Mouse (Mus musculus) spleen, adult 12 weeks (tissue): ENCODE measurements at regions not wholly inside any gene's neighbourhood (a gene's known extent, or its start where the extent isn't known, plus 50 kb on each side); places are given as distances from the start of the nearest gene placed in this dataset.

Source experiments
- DNase-seq: peaks from one replicate; pipeline ENCODE4 v3.0.0; 2022; ENCODE audit warnings: low spot score

DNA sequence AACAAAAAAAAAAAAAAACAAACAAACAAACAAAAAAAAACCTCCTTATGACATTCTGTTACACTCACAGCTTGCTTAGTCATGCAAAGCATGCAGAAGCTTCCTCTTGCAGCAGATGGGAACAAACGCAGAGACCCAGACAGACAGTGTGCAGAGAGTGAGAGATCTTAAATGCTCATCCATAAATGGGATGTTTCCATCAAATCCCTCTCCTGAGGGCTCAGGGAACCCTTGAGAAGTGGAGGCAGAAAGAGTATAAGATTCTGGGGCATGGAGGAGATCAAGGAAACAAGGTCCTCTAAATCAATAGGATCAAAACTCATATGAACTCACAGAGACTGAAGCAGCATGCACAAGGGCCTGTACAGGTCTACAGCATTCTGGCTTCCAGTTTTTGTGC, 52.5 kb downstream of the Adm start:
- no peak for DNase-seq

DNA sequence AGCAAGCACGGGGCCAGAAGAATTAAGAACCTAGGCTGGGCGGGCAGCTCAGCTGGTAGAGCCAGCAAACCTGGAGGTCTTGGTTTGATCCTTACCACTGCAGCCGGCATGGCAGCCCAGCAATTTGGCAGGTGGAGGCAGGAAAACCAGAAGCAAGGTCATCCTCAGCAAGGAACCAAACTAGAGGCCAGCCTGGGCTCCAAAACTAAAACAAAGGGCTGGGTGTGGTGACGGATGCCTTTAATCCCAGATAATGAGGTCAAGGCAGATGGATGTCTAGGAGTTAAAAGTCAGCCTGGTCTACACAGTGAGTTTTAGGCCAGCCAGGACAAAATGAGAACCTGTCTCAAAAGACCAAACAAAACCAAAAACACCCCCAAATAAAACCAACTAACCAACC, 55.5 kb downstream of the Adm start:
- no peak for DNase-seq

DNA sequence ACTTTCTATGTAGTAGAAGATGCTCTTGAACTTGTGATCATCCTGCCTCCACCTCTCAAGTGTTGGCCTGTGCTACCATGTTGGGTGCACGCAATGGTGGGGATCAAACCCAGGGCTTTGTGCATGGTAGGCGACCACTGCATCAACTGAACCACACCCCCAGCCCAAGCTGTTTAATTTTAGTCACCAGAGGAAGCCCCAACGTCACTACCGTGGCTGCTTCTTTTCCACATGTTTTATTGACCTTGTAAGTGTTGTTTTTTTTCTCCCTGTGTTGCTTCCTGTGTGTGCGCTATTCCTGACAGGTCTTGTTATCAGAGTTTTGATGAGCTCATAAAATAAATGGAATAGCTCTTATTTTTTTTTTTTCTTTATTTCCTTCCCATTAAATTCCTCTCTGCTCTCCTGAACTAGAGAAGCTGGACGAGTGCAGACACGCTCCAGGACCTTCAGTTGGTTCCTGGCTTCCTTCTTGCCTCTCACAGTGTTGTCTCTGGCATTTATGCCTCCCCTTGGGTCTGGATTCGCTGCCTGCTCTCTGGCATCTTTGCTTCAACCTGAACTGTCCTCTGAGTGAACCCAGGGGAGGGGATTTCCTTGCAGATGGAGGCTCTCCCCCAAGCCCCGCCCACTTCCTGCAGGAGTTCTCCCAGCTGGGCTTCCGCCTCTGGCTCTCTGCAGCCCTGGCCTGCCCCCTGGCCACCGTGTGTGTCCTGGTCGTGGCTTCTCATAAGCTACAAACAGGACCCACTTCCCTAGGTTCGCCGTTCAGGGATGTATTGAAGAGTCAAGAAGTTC, 61.6 kb downstream of the Adm start:
- DNase-seq: peak; percentile 12

DNA sequence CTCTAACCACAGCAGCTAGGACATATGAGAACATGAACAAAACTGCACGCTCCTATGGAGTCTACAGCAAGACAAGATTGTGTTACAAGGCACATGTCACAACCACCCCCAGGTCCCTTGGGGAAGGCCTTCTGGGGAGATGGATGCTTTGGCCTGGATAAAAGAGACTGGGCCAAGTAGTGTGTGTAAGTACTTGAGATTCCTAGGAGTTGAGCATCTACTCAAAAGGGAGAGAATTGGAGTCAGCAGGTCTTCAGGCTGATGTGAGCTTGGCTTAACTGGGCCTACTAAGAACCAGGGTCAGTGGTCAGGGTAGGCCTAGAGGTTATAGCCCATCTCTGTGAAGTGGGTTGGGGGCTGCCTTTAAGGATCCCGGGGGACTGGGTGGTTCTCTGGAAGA, 62.8 kb downstream of the Adm start:
- DNase-seq: no peak

DNA sequence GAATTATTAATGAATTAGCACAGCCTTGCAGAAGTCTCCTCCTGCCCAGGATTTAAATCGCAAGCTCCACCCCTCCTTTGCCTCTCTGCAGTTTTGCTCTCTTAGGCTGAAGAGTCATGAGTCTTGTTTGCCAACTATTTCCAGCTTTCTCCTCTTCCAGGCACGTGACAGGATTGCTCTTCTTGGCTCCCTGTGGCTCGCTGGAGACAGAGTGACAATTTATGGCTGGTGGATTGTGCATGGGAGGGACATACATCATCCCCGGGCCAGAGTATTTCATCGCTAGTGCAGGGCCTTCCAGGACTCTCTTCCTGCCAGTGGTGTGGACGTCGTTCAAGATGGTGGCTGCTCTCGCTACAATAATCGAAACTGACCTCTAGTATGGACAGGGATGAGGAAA, 63.4 kb downstream of the Adm start:
- no peak for DNase-seq

DNA sequence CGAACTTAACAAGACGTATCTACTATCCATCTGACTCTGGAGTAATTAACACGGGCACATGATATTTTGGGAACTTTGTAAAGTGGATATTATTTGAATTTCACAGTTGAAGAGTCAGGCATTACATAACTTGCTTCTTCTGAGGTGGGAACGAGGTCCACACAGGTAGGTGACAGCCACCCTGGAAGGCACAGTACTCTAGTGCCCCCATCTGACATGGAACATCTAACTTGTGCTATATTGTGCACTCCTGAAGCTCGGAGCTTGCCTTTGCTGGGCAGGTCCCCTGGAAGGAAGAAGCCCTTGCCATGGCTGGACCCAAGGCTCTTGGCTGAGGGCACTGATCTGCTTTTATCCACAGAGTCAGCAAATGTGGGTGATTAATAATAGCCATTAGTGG, 66.8 kb downstream of the Adm start:
- DNase-seq: no peak

DNA sequence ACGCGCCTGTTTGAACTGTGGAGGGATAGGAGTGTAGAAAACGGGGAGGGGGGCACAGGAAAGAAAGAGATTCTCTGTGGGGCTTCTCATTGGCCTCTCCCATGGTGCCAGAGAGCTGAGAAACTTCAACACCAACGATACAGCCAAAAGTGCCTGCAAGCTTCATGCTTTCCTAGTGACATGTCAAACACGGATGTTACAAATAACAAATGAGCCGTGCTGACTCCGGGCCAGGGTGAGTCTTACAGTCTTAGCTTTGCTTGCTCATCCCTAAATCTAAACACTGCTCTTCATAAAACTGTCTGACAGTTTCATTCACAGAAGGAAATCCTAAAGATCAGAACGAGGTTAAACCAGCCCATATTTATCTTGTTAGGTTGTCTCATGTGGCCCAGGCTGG, 68.3 kb downstream of the Adm start:
- no peak for DNase-seq

DNA sequence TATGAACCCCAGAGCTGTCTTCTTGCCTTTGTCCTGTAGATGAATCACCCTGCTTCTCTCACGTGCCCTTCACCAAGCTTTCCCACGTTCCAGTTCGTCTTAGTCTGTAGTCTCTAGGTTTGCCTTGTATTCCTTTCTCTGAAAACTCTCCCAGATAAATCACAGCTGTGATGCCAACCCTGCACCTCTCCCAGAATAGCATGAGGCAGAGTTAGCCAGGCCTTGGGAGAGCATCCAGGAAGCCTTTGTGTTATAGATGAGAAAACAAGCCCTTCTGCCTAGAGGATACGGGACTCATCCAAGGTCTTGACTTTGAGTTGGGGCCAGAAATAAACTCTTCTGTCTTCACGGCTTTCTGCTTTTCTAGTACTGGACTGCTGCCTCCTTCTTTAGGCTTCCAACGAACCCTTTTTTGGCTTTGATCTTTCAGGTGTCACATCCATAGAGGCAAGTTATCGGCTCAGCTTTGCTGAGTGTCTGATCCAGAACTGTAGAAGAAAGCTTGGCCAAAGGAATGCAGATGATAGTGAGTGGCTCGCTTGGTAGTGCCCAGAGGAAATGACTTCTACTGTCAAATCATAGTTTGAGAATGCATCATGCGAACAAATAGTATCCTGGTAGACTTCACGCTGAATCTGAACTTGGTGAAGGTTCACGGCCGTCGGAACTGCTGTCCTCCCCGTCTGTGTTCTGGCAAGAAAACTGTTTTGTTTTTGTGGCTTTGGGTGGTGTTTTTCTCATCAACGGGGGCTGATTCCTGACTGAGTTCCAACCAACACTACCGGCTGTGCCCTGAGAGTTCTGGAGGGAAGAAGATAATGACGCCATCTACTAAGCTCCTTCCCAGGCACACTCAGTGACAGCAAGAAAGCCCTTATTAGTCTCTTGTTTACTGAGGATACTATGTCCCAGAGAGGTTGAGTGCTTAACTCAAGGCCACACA, 69.5 kb upstream of the Ampd3 start:
- DNase-seq: no peak

DNA sequence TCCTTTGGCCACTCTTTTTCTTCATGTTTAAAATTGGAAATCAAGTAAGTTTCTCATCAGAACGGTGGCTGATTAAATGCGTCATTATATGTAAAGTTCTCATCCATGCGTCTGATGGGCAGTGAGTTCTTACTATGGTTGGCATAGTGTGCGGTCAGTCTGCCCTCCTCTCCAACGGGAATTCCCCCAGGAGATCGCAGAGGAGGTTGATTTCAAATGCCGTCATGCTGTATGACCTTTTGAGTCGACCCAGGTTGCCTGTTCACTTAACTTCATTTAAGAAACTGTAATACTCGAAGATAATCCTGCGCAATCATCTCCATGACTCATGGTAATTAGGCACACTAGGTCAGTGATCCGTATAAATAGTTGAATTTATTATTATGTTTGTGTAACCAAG, 68.4 kb upstream of the Ampd3 start:
- DNase-seq: no peak

DNA sequence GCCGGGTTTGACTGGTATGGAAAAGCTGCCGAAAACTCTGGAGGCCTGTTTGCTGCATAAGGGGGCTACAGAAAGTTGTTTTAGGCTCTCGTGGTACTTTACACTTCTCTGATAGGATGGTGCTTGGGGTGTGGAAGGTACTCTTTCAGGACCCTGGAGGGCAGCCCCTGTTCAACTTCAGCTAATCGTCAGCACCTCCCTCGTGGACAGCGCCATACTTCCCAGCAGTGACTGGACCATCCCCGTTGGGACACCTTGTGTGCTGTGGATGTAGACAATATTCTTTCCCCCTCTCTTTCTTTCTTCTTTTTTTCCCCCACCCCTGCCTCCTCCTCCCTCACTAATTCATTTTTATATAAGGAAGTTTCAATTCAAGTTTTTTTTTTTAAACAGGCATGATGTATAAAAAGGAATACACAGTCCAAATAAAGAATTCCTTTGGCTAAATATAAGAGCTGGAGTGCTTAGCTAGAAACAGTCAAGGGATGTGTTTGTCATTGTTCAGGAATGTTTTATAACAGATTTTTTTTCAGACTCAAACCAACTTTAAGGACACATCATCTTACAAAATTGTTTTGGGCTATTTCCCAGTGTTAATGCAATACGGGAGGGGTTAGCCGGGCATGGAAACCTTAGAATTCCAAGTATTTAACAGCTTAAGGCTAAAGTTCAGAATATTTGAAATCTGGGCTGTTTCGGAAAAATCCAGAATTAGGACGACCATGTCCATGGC, 66.2 kb upstream of the Ampd3 start:
- no peak for DNase-seq

DNA sequence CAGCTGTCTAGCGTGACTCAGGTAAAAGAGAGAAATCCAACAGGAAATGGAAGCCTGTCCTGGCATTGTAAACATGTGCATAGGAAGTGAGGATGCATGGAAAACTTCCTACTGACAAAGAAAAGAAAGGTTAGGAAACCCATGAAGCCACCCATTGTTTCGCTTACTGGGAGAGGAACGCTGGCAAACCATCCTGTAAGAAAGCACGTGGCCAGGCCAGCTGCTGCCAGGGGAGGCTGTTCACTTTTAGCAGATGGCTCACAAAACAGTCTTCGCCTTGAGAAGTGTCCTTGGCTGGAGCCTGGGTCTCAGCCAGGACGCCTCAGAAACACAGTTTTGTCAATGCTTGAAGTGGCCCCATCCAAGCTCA, 65.6 kb upstream of the Ampd3 start:
- DNase-seq: no peak

DNA sequence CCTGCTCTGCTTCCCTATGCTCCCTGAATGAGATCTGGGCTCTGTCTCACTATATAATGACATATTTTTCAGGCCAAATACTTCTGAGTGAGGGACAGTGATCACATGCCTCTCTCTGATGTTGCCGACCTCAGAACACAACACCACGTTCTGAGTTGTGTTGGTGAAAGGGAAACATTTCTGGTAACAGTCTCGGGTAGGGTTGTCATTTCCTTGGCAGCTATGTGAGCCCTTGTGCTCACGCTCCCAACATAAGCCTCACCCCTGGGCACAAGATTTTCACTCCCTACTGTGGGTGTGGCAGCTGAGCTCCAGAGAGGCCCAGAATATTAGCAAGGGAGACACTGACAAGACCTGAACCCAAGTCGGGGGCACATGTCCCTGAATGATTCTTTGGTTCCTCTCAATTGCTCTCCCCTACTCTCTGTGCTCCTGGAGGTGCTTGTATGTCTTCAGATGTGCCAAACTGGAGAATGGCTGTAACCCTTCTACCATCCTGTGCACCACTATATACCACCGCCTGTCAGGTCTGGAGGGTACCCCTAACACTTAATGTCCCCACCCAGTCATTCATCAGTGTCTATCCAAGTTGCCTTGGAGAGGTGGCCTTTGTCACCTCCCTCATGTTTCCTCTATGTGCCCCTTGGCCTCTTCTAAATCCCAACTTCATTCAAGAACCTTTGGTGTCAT, 62.5 kb upstream of the Ampd3 start:
- no peak for DNase-seq

DNA sequence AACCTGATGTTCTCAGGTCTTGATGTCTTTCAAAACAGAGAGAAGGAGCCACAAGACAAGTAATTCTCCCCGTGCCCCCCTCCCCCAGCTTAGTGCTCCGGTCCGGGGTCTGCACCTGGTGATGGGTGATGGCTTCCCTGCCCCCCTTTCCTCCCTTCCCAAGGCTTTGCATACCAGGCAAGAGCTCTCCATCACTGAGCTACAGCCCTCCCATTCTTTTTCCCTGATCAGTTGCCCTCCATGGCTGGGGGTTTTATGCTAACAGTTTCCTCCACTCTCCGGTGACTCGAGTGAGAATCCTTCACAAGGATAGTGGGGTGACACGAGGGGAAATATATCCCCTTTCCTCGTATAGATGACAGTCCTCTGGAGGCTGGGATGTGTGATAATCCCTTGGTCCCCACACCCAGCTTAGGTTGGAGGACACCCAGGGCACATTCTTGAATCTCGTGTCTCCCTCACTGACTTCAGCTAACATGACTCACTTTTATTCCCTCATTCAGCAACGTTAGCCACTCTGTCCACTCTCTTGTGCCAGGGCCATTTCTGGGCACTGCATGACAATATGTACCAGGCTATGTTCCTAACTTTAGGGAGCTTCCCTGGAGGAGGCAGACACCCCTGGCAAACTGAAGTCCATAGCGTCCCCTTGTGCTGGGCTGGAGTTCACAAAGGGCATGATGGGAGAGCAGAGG, 61.9 kb upstream of the Ampd3 start:
- no peak for DNase-seq

DNA sequence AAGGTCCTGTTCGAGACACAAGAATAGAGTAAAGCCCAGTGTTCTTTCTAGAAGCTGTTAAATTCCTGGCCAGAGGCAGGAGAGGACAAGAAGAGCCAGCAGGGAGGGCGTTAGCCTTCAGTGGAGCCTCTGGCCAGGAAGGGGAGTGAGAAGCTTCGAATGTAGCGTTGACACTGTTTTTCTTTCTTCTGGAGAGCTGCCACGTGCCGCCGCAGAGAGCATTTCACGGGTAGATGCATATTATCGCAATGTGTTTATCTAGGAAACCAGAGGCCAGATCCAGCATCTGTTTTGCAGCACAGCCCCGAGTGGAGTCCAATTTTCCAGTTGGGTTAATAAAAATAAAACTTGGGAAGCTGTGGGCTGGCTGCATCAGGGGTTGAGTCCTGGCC, 61.3 kb upstream of the Ampd3 start:
- no peak for DNase-seq

DNA sequence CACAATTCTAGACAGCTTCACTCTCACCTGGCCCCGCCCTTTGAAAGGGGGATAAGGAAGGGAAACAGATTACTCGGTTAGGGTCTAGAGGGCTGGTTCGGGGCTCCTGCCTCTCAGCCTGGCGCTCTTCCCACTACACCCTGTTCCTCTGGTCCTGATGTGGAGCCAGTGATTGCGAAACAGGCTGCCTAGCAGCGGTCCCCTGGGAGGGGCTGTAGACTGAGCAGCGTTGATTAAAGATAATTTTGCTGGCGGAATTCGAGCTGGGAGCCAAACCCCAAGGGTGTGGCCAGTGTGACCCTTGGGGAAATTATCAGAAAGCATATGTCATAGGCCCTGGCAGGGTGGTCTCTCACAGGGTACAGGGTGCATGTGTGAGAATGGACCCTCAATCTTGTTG, 59.9 kb upstream of the Ampd3 start:
- no peak for DNase-seq

DNA sequence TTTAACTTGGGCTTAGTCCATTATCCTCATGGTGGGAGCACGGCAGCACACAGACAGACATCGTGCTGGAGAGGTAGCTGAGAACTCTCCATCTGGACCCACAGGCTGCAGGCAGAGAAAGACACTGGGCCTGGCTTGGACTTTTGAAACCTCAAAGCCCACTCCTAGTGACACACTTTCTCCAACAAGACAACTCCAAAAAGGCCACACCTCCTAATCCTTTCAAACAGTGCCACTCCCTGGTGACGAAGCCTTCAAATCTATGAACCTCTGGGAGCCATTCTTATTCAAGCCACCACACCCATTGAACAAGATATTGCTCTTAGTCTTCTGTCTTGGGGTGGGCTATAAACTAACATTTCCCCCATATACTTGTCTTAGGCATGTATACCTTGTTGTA, 59.2 kb upstream of the Ampd3 start:
- no peak for DNase-seq

DNA sequence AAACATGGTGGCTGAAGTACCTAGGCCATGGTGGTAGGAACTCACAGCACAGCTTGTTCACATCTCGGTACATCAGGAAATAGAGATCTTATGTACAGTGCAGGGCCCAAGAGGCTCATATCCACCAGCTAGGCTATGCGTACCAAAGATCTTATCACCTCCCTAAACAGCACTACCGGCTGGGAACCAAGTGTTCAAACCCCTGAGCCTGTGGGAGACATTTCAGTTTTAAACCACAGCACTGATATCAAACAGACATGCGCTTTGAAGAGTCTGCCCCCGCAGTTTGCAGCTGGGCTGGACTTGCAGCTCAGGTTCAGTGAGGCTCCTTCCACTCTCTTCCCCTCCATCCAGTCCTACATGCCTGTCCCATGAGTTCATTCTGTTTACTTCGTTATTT, 58.4 kb upstream of the Ampd3 start:
- DNase-seq: no peak

DNA sequence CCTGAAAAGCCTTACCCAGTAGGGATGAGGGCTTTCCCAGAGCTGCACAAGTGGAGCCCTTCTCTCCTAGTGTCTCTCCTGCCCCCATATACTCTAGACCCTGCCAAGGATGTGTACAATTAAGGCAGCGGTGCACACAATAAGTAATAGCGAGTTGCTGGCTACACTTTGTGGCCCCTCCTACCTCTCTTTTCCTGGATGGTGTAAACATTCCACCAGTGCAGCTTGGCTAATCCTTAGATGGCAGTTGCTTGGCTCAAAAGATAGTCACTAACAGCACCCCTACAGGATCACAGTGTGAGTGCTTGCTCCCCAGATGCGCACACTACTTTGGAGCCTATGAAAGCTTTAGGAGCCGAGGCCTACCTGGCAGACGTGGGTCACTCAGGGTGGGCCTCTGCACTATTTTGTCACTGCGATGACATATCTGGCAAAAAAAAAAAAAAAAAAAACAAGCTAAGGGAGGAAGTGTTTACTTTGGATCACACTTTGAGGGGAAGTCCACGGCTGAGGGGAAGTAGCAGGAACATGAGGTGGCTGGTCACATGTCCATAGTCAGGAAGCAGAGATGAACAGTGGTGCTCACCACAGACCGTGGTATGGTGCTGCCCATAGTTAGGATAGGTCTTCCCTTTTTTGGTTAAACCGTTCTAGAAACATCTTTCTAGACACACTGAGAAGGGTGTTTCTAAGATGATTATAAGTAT, 57.6 kb upstream of the Ampd3 start:
- DNase-seq: no peak

DNA sequence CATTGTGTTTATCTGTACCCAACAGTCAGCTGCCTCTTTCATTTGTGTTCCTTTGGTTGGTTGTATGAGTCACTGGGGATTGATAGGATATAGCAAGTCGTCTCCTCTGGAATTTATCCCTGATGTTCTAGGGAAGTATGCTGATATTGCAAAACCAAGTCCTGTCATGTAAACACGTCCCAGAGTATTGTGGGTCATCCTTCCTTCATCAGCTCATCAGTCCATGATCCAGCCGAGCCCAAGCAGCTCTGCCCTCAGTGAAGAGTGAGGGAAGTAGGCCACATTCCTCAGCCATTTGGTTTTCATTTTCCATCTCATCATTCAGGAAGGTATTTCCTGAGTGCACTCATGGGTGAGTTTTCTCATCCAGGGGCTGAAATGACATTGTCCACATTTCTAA, 54.3 kb upstream of the Ampd3 start:
- DNase-seq: no peak

DNA sequence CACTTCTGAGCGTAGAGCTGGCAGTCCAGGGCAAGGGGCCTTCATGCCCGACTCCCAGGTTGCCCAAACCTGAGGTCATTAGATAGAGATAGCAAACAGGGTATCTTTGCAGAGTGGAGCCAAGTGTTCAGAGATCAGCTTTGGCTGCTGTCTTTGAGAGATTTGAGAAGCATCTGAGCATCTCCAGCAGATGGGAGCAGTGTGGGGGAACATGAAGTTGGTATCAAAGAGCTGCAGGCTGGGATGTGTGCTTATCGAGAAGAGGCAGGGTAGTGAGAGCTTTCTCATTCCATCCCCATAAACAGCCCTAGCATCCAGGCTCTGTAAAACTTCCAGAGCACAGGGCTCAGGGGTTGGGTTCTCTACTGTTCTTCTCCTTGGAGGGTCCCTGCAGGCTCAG, 52.9 kb upstream of the Ampd3 start:
- DNase-seq: no peak

DNA sequence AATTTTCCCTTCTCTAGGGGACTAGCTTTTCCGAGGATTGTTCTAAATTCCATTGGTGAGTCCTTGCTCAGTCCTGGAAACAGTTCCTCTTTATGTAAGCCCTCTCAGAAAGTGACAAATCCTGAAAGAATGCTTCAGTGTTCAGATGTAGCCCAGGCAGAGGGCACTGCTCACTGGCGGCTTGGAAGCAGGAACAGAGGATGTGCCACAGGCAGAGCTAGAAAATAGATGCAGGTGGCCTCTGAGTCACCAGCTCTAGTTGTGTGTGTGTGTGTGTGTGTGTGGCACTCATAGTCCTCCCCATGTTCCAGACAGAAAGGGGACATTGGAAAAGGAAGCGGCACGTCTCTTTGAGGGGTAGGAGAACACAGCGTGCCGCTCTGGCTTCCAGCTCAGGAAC, 52.5 kb upstream of the Ampd3 start:
- DNase-seq: no peak
